Mouse (Mus musculus): ENCODE measurements around the gene Atp2b4.
"Not testable (repeated sequence)": the region's sequence is repeated elsewhere in the genome, so short reads cannot be mapped to it uniquely, and the experiment has no call there.

Gene Atp2b4

DNA sequence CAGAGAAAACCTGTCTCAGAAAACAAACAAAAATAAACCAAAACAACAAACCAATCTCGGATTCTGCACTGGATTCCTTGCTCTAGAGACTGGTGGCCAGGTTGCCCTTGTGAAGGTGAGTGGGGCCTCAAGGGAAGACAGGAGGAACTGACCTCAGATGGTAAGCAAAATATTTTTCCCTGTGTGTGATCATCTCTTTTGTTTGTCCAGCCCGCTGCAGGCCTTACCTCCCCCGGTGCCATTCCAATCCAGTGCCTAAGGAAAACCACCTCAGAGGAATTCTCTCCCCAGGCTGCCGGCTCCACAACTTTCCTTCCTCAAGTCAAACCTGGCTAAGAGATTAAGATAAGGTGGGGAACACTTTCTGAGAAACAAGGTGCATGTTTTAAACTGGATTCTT, 108.6 kb downstream of the Atp2b4 start:
- DNase-seq, result no peak

DNA sequence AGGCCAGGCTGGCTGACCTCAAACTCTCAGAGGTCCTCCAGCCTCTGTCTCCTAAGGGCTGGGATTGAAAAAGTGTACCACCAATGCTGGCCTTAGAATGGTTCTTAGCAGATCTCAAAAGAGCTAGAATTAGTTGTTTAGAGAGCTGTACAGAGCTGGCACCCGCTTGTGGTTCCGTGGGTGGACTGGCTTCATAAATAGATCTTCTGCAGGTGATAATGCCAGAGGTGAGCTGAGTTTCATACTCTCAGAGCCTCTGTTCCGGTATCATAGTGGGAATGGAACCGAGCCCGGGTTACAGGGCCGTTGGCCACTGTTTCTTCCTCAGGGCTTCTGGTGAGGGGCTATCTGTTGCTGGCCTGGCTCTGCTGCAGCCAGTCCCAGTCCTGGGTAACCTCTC, 109.8 kb downstream of the Atp2b4 start:
- DNase-seq, result no peak

DNA sequence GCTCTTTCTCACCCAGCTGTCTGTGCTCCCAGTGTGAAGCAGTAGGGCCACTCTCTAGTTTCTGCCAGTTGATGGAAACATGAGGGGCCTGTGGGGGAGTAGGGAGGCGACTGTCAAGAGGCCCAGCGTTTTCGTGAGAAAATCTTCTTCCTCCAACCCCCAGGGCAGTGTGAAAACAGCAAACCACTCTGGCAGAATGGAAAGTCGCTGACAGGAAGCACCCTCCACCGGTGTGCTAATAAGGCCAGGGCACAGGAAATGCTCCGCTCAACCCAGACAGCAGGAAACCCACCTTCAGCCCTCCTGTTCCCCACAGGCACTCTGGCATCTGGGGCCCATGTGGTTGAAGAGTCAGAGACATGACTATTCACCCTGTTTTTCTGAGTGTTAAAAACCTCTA, 110.9 kb downstream of the Atp2b4 start, which contains the start of gene Lax1:
TSS of gene Lax1 (minus strand) at position 212 of the 400 bp plus-strand sequence.
- DNase-seq, result no peak

DNA sequence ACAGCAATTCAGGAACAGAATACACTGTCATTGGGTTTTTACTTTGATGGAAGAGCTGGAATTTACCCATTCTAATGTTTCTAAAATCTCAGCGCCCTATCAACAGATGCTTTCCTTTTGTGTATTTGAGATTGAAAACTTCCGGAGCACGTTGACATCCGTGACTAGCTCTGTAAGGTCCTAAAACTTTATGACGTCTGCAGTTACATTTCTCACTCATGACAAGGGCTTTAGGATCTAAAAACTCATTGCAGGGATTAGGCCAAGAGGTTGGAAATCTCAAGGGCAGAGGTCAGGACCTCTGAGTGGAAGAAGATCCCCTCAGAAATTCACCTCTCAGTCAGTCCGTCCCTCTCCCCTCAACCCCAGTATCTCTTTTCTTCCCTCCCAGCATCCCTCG, 112.5 kb downstream of the Atp2b4 start:
- no peak for DNase-seq

DNA sequence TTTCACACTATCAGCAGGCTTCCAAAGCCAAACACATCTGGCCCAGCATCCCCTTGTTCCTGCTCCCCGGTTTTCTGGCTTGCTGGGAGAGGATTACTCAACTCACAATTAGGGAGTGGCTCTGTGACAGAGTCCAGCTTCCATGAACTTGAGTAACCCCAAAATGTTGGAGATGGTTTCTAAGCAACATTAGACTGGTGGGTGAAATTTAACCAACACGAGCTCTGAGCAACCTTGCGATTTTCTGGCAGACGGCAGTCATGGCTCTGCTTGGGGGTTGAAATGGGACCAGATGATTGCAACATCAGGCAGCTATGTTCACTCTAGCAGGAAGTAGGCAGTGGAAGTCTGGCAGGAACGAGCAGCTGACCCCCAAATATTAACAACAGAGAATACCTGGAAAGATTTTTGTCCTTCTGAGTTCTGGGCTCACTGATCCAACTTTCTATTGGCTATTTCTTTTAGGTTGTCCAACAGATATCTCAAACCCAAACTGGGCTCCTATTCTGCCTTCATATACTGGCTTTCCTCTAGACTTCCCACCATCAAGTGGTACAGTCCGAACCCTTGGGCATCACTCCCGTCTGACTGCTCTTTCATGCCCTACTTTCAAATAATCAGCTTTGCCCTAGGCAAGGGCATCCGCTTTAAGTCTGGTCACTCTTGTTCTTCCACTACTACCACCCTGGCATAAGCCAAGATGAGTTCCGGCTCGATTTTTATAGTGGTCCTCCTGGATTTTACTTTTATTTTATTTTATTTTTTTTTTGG, 114.9 kb downstream of the Atp2b4 start:
- DNase-seq, result no peak

DNA sequence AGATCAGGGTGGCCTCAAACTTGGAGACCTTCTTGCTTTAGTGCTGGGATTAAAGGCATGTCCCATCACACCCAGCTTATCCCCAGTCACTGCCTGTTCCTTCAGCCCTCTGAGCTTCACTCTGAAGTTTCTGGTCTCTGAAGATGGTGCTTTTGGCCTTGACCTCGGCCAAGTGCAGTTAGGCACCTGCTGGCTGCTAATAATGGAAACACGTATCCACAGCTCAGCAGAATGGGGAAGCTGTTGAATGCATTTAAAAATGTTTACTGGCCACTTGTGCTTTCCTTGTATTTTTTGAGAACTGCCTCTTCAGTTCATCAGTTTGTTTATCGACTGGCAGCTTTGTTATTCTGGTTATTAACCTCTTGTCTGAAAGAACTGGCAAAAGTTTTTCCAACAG, 129.0 kb downstream of the Atp2b4 start:
- DNase-seq, result no peak

DNA sequence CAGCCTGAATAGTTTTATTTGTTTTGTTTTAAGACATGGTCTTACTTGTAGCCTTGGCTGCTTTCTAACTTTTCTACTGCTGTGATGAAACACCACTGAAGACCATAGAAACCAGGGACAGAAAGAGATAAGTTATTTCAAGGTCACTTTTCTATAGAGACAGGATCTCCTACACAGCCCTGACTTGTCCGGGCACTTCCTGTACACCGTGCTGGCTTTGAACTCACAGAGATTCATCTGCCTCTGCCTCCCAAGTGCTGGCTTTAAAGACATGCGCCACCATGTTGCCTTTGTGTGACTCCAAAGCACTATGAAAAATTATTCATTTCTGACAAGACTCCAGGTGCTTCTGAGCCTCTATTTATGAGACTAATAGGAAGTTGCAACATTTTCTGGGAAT, 129.6 kb downstream of the Atp2b4 start:
- DNase-seq, result no peak

DNA sequence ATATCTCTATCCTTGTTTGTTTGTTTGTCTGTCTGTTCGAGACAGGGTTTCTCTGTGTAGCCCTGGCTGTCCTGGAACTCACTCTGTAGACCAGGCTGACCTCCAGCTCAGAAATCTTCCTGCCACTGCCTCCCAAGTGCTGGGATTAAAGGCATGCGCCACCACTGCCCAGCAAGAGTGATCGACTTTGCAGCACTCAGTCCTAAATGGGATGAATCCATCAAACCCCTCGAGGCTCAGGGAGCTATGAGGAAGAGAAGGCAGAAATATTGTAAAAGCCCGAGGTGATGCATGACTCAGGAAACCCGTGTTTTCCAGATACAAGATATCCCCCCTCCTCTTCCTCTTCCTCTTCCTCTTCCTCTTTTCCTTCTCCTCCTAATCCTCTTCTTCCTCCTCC, 130.1 kb downstream of the Atp2b4 start:
- no peak for DNase-seq

DNA sequence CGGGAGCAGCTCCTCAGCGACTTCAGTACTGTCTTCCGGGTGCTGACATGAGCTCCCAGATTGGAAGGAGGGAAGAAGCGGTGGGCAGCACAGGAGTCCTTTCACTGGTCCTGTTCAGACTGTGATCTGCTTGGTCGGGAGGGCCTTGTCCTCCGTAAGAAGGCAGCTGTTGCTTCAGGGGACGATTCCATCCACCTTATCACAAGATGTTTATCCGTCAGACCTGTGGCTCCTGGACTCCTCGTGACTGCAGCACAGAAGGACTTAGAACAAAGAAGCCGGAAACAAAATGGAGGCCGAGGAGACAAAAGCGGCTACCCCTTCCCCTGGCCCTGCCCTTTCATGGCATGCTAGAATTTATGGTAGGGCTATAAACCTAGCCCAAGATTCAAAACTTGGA, 130.7 kb downstream of the Atp2b4 start:
- no peak for DNase-seq

DNA sequence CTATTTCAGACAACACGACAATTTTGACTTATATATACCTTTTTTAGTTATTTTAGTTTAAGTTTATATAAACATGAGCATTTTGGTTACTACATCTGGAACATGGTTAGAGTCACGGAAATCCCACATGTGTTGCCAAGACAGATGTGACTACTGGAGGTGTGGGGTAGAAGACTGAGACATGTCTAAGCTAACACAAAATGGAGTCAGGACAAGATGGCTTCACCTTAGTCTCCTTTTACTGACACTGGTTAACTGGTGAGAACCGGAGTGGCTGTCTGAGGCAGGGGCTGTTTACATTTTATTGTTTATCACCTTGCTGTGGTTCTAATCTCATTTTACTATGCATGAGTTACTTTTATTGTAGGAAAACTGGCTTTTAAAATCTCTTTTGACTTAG, 132.2 kb downstream of the Atp2b4 start:
- no peak for DNase-seq

DNA sequence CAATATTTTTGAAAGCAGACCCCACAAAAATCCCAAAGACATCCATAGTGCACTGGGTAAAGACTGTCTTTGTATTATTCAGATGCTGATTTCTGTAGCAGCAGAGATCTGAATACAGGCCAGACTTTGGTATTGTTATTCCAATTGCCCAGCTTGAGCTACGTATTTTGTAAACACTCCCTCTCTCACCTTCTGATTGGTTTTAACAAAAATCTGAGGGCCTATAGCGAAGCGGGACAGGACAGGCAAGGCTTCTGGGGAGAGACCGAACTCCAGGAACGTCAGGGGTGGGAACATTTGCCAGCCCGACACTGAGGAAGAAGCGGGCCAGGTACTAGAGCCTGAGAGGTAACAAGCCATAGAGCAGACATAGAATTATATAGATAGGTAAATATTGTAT, 133.1 kb downstream of the Atp2b4 start:
- DNase-seq, result no peak

DNA sequence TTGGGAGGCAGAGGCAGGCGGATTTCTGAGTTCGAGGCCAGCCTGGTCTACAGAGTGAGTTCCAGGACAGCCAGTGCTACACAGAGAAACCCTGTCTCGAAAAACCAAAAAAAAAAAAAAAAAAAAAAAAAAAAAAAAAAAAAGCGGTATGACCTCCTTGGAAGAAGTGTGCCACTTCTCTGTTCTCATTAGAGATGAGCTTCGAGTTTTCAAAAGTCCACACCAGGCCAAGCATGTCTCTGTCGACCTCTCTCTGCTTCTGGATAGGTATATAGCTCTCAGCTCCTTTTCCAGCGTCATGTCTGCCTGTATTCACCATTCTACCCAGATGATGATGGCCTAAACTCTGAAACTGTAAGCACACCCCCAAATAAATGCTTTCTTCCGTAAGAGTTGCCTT, 135.1 kb downstream of the Atp2b4 start:
- not testable (repeated sequence) for DNase-seq

DNA sequence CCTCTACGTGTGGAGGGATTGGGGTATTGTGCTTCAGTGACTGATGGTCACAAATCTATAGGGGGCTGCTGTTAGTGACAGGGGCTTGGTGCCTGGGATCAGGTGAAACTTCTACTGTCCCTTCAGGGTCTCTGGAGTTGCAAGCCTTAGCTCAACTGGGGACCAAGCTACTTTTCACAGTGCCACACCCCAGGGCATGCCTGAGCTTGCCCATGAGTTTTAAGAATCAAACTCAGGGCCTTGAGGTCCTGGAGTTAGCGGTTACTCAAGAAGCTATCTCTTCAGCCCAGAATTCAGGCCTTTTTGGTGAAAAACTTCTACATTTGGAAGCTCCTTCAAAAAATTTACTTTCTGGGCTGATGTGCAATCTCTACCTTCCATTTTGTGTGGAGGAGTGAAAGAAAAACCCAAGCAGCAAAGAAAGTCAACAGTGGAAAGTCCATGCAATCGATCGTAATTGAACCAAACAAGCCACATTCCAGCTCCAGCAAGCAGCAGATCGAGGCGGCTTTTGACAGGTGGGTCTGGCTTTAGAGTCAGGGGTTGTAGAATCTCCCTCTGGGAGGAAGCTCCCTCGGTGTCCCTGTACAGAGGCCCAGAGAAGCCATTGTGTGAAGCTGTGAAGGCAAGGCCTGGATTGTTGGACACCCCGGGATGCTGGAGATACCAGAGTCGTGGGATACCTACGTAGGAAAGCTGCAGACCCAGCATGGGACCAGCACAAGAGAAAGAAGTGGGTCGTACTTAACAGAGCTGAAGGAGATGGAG, 136.5 kb downstream of the Atp2b4 start:
- DNase-seq, result no peak

DNA sequence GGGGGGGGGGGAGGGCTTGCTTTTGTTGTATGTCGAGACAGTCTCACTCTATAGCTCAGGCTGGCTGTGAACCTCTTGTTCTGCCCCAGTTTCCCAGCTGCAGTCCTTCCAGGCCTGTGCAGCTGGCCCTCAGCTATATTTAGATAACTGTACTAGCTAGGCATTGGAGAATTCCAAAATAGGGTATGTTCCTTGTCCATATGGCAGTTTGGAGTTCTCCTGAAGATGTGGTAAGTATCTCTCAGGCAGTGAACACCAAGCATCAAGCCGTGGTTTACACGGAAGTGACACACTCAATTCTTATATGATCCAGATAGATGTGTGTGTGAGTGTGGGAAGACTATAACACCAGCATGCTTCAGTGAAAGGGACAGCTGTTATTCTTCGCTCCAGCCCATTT, 137.4 kb downstream of the Atp2b4 start:
- no peak for DNase-seq

DNA sequence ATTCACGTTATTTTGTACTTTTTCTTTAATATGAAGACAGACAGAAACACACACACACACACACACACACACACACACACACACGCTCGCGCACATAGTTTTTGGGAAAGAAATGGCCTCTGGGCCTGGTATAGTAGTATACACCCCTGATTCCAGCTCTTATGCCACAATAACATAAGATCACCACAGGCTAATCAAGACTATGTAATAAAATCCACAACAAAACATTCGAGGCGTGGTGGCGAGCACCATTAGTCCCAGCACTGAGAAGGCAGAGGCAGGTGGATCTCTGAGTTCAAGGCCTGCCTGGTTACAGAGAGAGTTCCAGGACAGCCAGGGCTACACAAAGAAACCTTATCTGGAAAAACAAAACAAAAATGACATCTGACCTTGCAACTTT, 137.9 kb downstream of the Atp2b4 start:
- DNase-seq, result no peak

DNA sequence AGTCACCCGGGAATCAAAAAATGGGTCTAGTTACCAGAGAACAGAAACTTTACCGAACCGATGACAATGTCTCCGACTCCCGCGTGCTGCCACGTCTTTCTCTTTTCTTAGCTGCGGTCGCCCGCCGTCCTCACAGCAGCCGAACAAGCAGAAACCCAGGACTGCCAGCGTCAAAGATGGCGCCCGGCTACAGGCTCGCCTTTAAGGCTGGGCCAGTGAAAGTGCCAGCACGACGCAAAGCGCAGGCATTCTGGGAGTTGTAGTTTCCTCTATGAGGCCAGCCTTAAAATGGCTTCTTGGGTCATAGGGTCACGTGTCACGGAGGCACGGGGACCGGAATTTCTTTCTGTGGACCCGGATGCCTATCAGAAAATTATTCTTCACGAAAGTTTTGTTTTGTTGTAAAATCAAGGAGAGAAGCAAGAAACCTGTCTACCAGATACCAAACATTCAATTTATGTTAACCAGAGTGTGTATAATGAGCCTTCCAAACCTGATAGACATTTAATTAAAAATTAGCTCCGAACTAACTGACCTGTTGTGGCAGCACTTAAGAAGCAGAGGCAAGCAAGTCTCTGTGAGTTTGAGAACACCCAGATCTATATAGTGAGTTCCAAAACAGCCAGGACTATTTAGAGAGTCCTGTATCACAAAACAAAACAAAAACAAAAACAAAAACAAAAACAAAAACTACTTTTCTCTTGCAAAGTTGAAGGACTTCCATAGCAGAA, 139.5 kb downstream of the Atp2b4 start, which contains the start of gene Gm38394:
TSS of gene Gm38394 (minus strand) at position 116 of the 731 bp plus-strand sequence.
- DNase-seq, result peak; percentile 92

DNA sequence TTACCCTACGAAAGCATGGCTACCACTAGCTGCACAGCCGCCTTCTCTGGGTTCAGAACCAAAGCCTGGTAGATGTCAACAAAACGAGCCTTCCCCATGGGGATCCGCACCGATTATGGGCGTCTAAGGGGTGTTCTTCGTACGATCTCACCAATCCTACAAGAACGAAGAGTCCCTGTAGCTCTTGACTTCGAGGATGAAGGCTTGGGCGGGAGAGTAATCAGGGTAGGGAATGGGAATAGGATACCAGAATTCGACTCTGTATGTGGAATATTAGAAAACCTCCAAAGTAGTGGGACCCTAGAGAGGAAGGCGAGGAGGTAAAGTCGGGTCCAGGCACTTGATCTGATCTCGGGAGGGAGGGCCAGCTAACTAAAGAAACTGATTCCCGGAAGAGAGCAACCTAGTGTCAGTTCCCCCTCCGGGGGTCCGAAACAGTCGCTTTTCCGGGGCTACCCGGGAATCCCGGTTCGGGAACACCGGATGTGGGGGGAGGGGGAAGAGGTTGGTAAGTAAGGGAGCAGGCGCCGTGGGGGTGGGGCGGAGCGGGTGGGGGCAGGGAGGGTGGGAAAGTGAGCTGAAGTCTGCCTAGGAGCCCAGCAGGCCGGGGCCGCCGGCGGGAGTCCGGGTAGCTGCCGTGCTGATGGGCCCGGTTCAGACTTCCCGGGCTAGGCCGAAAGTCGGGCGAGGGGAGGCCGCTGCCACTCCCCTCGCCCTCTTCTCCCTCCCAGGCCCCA, 140.2 kb downstream of the Atp2b4 start, which contains the start of gene Zbed6:
TSS of gene Zbed6 (minus strand) at position 420 of the 737 bp plus-strand sequence.
- no peak for DNase-seq

DNA sequence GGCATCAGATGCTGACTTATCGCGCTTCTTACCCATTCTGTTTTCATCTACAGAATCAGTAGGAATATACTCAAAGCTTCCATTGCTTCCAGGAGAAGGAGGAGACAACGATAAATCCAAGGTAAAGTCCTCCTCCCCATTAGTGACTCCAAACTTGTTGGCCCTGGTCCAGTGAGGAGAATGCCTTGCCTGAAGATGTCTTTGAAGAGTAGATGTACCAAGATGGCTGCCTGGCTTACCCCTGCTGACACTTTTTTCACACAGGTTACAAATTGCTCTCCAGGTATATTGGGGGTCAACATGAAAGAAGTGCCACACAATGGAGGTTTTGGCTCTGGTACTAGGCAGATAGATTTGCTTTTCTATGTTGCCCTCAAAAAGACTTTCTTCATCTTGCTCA, 142.0 kb downstream of the Atp2b4 start:
- DNase-seq, result no peak

DNA sequence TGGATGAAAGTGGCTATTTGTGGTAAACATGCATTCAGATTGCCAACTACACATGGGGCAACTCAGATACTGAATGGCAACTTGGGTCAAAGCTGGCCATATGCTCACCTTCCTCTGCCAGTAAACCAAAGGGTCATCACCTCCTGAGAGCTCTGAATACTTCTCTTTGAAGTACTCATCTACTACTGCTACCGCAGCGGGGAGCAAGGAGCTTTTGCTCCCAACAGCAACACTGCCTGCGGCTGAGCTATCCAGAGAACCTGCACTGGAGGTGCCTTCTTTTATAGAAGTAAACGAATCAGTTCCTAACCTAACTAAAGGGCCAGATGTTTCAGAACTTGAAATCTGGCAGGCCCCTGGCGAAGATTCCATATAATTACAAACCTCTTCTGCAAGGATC, 144.0 kb downstream of the Atp2b4 start:
- DNase-seq, result no peak

DNA sequence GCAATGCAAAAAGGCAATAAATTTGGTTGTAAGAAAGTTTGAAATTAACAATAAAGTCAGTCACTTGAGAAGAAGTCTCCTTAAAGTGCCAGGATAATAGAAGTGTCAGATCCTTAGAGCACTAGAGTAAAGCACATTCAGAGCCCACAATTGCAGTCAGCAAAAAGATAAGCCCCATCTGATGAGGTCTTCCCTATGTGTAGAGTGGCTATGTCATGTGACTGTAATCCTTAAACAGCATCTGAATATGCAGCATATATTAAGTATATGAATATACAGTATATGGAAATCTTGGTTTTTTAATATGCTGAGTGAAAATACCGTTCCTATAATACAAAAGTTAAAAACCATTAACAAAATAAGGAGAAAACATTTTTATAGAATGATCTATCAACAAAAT, 147.8 kb downstream of the Atp2b4 start:
- no peak for DNase-seq

DNA sequence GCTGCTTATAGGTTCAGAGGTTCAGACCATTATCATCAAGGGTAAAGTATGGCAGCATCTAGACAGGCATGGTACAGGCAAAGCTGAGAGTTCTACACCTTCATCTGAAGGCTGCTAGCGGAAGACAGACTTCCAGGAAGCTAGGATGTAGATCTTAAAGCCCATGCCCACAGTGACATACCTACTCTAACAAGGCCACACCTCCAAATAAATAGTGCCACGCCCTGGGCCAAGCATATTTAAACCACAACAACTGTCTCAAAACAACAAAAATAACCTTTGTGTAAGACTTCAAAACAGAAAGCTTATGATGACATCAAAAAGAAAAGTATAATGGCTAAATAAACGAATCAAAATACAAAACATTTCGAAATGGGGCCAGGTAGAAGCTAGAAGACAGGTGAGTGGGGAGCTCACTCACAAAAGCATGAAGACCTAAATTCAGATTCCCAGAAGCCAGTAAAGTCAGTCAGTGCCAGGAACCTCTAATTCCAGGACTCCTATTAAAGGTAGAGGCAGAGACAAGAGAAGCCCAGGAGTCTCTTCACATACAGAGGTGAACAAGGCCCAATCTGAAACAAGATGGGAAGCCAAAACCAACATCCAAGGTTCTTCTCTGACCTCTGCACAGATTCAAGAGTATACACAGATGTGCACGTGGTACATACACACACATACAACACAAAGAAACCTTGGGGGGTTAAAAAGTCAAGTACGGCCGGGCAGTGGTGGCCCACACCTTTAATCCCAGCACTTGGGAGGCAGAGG, 150.4 kb downstream of the Atp2b4 start:
- no peak for DNase-seq

Measured in right cerebral cortex, postnatal 25 days (tissue).